Mouse (Mus musculus): ENCODE measurements around the gene Dmtf1. TPM values are rescaled to one million over a fixed set of nuclear protein-coding genes. Genes with fewer than 3 reads are reported as not detected.

Gene Dmtf1
- total RNA-seq, 2 experiments from 2014 or later, result 55.9 to 64.2 TPM

DNA sequence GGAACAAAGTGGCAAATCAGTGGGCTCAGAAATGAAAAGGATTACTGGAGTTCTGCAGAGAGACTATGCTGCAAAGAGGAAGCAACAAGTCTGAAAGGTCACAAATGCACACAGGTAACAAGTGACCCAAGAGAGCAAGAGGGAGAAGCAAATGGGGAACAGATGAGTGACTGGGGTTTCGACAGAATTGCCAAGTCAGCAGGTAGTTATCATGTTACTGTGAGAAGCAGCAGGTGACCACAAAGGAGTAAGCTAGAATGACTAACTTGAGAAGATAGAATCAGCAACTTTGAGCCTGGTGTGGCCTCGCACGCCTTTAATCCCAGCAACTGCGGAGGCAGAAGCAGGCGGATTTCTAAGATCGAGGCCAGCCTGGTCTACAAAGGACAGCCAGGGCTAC is 19.2 kb downstream of the Dmtf1 start:
- no peak overlapping the region for H3K27ac ChIP-seq
- TF ChIP-seq CTCF (conservative IDR thresholded peaks at IDR 0.05), result no peak
- H3K4me3 ChIP-seq, result no peak overlapping the region
- no peak for DNase-seq (ENCODE audit: low spot score in 2 of 2)

- Histone ChIP-seq H3K4me3 (no peak overlapping the region), H3K27ac (no peak overlapping the region)
- DNase-seq (ENCODE audit: low spot score in 2 of 2), result no peak
- TF ChIP-seq CTCF (conservative IDR thresholded peaks at IDR 0.05), result no peak
Observed at GRCm38 (mm10) chr5:9140724-9141123, 20.9 kb downstream of the Dmtf1 start.

- no peak overlapping the region for H3K27ac ChIP-seq
- no peak overlapping the region for H3K4me3 ChIP-seq
- no peak for TF ChIP-seq CTCF (conservative IDR thresholded peaks at IDR 0.05)
- DNase-seq (ENCODE audit: low spot score in 2 of 2), result no peak
Observed at GRCm38 (mm10) chr5:9135588-9135987, 26.0 kb downstream of the Dmtf1 start.

GRCm38 (mm10) chr5:9131786-9132185 is 29.8 kb downstream of the Dmtf1 start:
- no peak for TF ChIP-seq CTCF (conservative IDR thresholded peaks at IDR 0.05)
- Histone ChIP-seq H3K4me3 (no peak overlapping the region), H3K27ac (no peak overlapping the region)
- DNase-seq (ENCODE audit: low spot score in 2 of 2), result no peak

GRCm38 (mm10) chr5:9128566-9128965 is 33.0 kb downstream of the Dmtf1 start:
- H3K27ac ChIP-seq, result 0 out of 2 replicates have a peak overlapping the region, but pooled peaks have one; percentile 5
- TF ChIP-seq CTCF (conservative IDR thresholded peaks at IDR 0.05), result no peak
- peak; percentile 46 to 70 for DNase-seq (ENCODE audit: low spot score in 2 of 2)
- H3K4me3 ChIP-seq, result no peak overlapping the region

DNA sequence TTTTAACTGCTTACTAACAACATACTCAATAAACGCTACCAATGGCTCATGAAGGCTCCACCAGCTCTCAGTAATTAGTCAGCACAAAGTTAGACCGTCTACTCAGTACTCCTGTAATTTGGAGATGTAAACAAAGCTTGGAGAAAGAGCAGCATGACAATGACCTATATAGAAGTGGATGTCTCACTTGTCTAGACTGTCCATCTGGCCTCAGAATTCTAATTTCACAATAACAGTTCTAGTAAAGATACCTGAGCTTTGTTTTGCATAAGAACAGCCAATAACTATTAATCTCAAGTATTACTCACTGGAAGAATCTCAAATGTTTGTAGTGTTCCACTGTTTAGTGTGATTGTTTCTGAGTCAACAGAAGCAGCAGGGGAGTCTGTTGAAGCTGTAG is 37.4 kb downstream of the Dmtf1 start:
- Histone ChIP-seq H3K4me3 (no peak overlapping the region), H3K27ac (0 out of 2 replicates have a peak overlapping the region, but pooled peaks have one; percentile 7)
- no peak for DNase-seq (ENCODE audit: low spot score in 2 of 2)
- no peak for TF ChIP-seq CTCF (conservative IDR thresholded peaks at IDR 0.05)

DNA sequence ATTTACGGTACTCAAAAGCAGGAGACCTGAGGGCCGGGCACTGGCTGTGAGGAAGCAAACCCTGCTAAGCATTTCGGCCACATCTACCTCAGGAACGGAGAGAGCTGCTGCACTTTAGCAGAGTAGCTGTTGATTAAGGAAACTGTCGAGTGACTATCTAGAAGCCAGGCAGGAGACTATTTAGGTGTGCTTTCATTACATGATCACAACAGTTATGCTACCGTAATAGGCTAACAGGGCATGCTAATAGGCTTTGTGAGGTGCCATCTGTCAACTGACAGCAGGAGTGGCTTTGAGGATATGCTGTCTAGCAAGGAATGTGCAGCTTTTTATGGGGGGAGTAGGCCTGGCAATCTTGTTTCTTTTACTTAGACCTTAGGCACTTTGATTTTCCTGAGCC is 47.4 kb downstream of the Dmtf1 start:
- H3K4me3 ChIP-seq, result no peak overlapping the region
- no peak for DNase-seq (ENCODE audit: low spot score in 2 of 2)
- TF ChIP-seq CTCF (conservative IDR thresholded peaks at IDR 0.05), result no peak
- H3K27ac ChIP-seq, result no peak overlapping the region

DNA sequence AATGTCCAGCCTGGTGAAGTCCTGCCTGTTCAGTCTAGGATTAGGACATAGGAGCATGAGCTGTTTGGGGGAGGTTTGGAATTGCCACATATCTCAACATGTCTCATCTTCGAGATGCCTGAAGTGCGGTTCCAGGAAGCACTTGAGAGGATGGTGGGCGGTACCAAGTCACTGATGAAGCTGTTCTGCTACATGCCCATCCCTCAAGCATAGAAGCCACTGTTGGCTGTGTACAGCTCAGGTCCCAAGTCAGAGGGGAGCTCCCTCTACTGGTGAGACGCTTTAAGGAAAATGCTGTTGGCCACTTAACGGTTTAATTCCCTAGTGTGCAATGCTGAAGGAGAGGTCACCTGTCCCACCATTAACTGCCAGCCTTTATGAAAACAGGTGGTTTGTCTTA is 49.8 kb downstream of the Dmtf1 start:
- TF ChIP-seq CTCF (conservative IDR thresholded peaks at IDR 0.05), result peak; percentile 89
- no peak overlapping the region for H3K27ac ChIP-seq
- H3K4me3 ChIP-seq, result no peak overlapping the region
- peak; percentile 36 to 37 for DNase-seq (ENCODE audit: low spot score in 2 of 2)

GRCm38 (mm10) chr5:9111285-9111684 is 50.3 kb downstream of the Dmtf1 start:
- TF ChIP-seq CTCF (conservative IDR thresholded peaks at IDR 0.05), result no peak
- no peak for DNase-seq (ENCODE audit: low spot score in 2 of 2)
- Histone ChIP-seq H3K4me3 (no peak overlapping the region), H3K27ac (no peak overlapping the region)

GRCm38 (mm10) chr5:9109582-9109981 is 52.0 kb downstream of the Dmtf1 start:
- no peak overlapping the region for H3K27ac ChIP-seq
- no peak overlapping the region for H3K4me3 ChIP-seq
- peak; percentile 56 for TF ChIP-seq CTCF (conservative IDR thresholded peaks at IDR 0.05)
- DNase-seq (ENCODE audit: low spot score in 2 of 2), result no peak

DNA sequence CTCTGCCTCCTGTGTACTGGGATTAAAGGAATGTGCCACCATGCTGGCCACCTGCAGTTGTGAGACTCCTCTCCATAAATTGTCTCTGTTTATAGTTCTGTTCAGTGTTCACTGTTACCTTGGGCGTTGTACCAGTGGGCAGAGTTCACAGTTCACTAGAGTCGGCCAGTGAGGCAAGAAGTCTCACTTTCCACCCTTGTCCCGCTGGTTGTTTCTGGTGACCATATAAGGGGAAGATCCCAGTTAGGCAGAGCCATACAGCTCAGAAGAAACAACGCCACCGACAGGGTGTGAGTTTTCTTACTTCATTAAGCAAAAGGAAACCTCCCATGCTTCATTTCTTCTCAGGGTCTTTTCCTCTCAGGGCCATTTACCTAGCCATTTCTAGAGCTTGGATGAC is 53.1 kb downstream of the Dmtf1 start:
- no peak overlapping the region for H3K27ac ChIP-seq
- no peak for DNase-seq (ENCODE audit: low spot score in 2 of 2)
- TF ChIP-seq CTCF (conservative IDR thresholded peaks at IDR 0.05), result no peak
- no peak overlapping the region for H3K4me3 ChIP-seq

- no peak for TF ChIP-seq CTCF (conservative IDR thresholded peaks at IDR 0.05)
- Histone ChIP-seq H3K27ac (no peak overlapping the region), H3K4me3 (no peak overlapping the region)
- no peak for DNase-seq (ENCODE audit: low spot score in 2 of 2)
Observed at GRCm38 (mm10) chr5:9107296-9108089, 54.1 kb downstream of the Dmtf1 start.

- no peak for TF ChIP-seq CTCF (conservative IDR thresholded peaks at IDR 0.05)
- DNase-seq (ENCODE audit: low spot score in 2 of 2), result no peak
- H3K27ac ChIP-seq, result no peak overlapping the region
Observed at GRCm38 (mm10) chr5:9106806-9107205, 54.8 kb downstream of the Dmtf1 start.

DNA sequence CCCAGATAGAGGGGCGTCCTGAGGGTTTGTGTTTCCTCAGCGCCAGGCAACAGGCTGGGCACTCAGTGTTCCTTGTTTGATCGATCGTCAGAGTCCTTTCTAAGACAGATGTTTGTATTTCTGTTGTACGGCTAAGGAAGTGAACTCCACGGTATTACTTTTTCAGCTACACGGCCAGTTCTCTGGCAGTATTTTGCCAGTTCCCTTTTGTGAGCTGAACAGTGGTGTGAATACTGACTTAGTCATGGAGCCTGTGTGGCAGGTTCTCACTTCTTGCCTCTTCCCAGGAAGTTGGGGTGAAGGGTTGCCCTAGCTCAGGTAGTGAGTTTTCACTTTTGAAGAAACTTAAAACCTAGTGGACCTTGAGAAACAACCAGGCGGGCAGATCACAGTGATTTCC is 57.6 kb downstream of the Dmtf1 start:
- Histone ChIP-seq H3K27ac (0 out of 2 replicates have a peak overlapping the region, but pooled peaks have one; percentile 6), H3K4me3 (no peak overlapping the region)
- TF ChIP-seq CTCF (conservative IDR thresholded peaks at IDR 0.05), result no peak
- no peak for DNase-seq (ENCODE audit: low spot score in 2 of 2)

More at GRCm38 (mm10) chr5:9106806-9107205, 54.8 kb downstream of the Dmtf1 start:
- no peak overlapping the region for H3K4me3 ChIP-seq
